Mouse (Mus musculus) hindbrain, embryonic 15.5 days (tissue): ENCODE data around the gene Clec11a. TPM values are rescaled to one million over a fixed set of nuclear protein-coding genes. Genes with fewer than 3 reads are reported as not detected.

Experiments
- ATAC-seq: fragments of 200-750 bp; cut with Nextera tagmentation; 2 replicates; pipeline ENCODE4 v1.8.0; 2017; ENCODE audit warnings: low read depth, moderate number of reproducible peaks, moderate TSS enrichment; ENCODE audit not compliant: low FRiP score
- H3K27ac ChIP-seq: fragments of 300-500 bp; sonication (generic); replicated peaks from 2 replicates; pipeline ENCODE4 v1.5.1; 2015; ENCODE audit warnings: mild to moderate bottlenecking, inconsistent platforms
- H3K27me3 ChIP-seq: fragments of 300-500 bp; sonication (generic); 2 replicates; pipeline ENCODE4 v1.6.1; 2015; ENCODE audit warnings: control low read depth, inconsistent platforms
- H3K36me3 ChIP-seq: fragments of 300-500 bp; sonication (generic); 2 replicates; pipeline ENCODE4 v1.6.1; 2015; ENCODE audit warnings: control low read depth, inconsistent platforms
- H3K4me1 ChIP-seq: fragments of 300-500 bp; sonication (generic); replicated peaks from 2 replicates; pipeline ENCODE4 v1.6.1; 2015; ENCODE audit warnings: control low read depth, inconsistent platforms
- H3K4me2 ChIP-seq: fragments of 300-500 bp; sonication (generic); 2 replicates; pipeline ENCODE4 v1.6.1; 2015; ENCODE audit warnings: moderate library complexity, mild to moderate bottlenecking, inconsistent platforms
- H3K4me3 ChIP-seq: fragments of 300-500 bp; sonication (generic); 2 replicates; pipeline ENCODE4 v1.5.1; 2015; ENCODE audit warnings: mild to moderate bottlenecking, inconsistent platforms
- H3K9ac ChIP-seq: fragments of 300-500 bp; sonication (generic); 2 replicates; pipeline ENCODE4 v1.6.1; 2015; ENCODE audit warnings: inconsistent platforms
- H3K9me3 ChIP-seq: fragments of 300-500 bp; sonication (generic); 2 replicates; pipeline ENCODE4 v1.6.1; 2016; ENCODE audit warnings: control low read depth, inconsistent platforms
- WGBS: fragments of 180-500 bp; shearing (Covaris S2); methylation state at CpG from one replicate; pipeline ENCODE4 v1.1.7; 2015; 5-methylcytosine and 5-hydroxymethylcytosine counted together
- polyA plus RNA-seq: library from polyadenylated mRNA; unstranded; fragments of >200 nt; fragmentation: Nextera tagmentation; extraction: Ambion mirVana; gene quantifications from 2 replicates; pipeline ENCODE4 v1.2.1, GENCODE M21; 2015

Clec11a gene
- polyA plus RNA-seq, 1 experiment from 2014 or later: 3.0 TPM

DNA sequence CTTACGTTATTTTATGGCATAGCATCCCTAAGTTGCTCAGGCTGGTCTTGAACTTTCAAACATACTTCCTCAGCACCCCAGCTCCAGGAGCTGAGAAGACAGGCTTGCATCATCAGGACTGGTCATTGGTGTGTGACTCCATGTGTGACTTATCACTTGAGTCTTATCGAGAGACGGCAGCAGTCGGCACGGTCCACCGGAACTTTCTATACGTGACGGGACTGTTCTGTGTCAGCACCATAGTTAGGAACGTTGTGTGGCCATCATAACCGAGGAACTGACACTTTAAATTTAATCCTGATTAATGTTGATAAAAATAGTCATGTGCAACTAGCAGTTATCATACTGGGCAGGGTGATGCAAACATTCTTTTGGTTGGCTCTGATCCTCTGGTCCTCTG is 34.4 kb upstream of the Clec11a start:
- WGBS: 89% methylated on average over 10 of the region's 10 CpGs
- no peak for ATAC-seq
- H3K36me3 ChIP-seq: peaks cover 28% of the 10 kb centered on the region
- H3K9ac ChIP-seq: no peak overlapping the region
- no peaks in the 10 kb centered on the region for H3K9me3 ChIP-seq
- no peak overlapping the region for H3K4me3 ChIP-seq
- peaks cover 31% of the 10 kb centered on the region for H3K4me1 ChIP-seq
- no peak overlapping the region for H3K4me2 ChIP-seq
- H3K27ac ChIP-seq: no peak overlapping the region
- H3K27me3 ChIP-seq: no peaks in the 10 kb centered on the region

DNA sequence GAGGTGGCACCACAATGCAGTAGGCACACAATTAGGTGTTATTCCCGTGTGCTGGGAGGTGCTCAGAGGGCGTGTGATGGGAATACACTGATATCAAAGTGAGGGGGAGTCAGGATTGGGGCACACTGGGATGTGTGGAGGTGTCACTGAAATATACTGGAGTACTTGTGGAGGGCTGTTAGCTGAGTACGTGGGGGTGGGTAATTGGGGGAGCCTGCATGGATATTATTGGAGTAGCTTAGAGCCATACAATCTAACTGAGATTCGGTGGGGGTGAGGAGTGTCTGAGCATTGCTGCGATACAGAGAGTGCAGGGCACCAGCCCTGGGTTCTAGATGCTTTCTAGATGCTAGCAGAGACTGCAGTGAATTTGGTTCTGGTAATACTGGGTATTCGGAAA is 33.5 kb upstream of the Clec11a start:
- no peaks in the 10 kb centered on the region for H3K9me3 ChIP-seq
- WGBS: 74% methylated on average over 6 of the region's 6 CpGs
- no peak for ATAC-seq
- no peak overlapping the region for H3K27ac ChIP-seq
- H3K36me3 ChIP-seq: peaks cover 20% of the 10 kb centered on the region
- no peaks in the 10 kb centered on the region for H3K27me3 ChIP-seq
- H3K4me3 ChIP-seq: no peak overlapping the region
- H3K9ac ChIP-seq: no peak overlapping the region
- no peak overlapping the region for H3K4me2 ChIP-seq
- peaks cover 34% of the 10 kb centered on the region for H3K4me1 ChIP-seq

DNA sequence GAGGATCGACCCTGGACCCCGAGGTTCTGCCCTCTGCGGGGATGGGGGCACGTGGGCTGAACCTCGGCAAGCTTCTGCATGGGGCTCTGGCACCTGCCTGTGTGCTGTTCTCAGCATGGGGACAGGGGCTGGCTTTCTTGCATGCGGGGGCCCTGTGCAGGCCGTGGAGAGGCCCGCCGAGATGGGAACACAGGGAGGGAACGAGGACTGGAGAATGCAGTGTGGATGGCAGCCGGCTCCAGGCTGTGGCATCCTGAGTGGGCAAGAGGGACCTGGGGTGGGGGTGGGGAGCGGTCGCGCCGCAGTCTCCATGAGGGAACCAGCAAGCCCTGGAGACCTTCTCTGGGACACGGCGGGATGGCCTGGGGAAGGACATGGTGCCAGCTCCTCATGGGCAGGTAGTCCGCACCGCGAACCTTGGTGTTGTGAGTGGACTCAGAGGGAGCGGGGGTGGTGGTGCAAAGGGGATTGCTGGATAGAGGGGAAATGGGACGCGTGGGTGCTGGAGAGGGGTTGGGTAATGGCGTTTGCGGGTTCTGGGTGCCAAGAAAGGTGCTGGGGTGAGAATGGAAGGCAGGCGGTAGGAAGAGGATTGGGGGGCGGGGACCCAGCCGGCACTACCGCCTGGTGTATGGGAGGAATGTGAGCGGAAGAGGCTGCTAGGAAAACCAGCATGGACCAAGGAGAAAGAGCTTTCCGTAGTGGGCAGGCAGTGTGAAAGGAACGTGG is 30.6 kb upstream of the Clec11a start:
- Histone ChIP-seq H3K9ac (peak overlapping the region; percentile 83), H3K4me1 (peaks cover 39% of the 10 kb centered on the region), H3K27me3 (no peaks in the 10 kb centered on the region), H3K9me3 (no peaks in the 10 kb centered on the region), H3K27ac (peak overlapping the region; percentile 96), H3K4me2 (peak overlapping the region; percentile 74), H3K4me3 (peak overlapping the region; percentile 72), H3K36me3 (peaks cover 11% of the 10 kb centered on the region; the same call in 1 of the 2 replicates)
- WGBS: 3% methylated on average over 32 of the region's 32 CpGs
- ATAC-seq: peak; percentile 15

DNA sequence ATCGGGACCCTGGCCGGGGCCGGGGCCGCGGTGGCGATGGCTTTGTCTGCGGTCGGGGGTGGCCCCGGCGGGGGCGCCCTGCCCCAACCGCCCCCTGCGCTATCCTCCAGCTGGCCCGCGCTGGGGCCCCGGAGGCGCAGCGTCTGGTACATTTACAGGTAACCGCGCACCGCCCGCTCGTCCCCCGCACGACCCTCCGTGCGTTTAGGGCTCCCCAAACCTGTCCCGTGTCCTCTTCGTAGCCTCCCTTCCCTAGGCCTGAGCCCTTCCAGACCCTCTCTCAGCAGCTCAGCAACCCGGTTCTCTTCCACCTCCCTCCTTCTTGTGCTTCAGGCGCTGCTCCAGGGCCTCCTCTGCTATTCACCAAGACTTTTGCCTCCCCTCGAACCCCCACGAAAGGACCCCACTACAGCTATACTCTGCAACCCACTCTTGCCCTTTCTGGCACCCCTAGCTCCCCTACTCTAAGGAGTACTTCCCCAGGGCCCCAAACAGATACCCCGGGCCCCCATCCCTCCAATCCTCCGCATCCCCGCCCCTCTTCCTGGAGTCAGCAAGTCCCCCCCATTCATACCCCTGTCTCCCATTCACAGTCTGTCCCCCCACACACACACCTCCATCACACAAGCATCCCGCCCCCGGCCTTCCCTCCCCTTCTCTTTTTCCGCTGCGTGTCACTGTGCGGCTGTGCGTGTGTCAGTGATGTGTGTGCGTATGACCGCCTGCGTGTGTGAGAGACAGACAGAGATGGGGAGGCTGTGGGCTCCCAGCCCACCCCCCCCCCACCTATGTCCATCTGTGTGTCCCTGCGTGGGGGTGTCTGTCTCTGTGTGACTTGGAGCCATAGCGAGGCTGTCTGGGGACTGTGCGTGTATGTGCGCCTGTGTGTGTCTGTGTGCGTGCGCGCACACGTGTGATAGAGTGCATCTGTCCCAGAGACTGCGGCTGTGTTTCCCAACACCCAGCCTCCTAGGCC is 29.6 kb upstream of the Clec11a start:
- 2% methylated on average over 43 of the region's 54 CpGs for WGBS
- no peaks in the 10 kb centered on the region for H3K27me3 ChIP-seq

GRCm38 (mm10) chr7:44335031-44335878 is 28.6 kb upstream of the Clec11a start:
- peak; percentile 80 for ATAC-seq
- Histone ChIP-seq H3K36me3 (peaks cover 17% of the 10 kb centered on the region), H3K27me3 (no peaks in the 10 kb centered on the region), H3K9me3 (no peaks in the 10 kb centered on the region), H3K4me1 (peaks cover 39% of the 10 kb centered on the region), H3K4me2 (peak overlapping the region; percentile 74), H3K4me3 (peak overlapping the region; percentile 72), H3K9ac (peak overlapping the region; percentile 83), H3K27ac (peak overlapping the region; percentile 96)
- whole genome bisulfite sequencing: 6% methylated on average over 22 of the region's 40 CpGs

More for the DNA sequence above, 29.6 kb upstream of the Clec11a start:
- no peaks in the 10 kb centered on the region for H3K9me3 ChIP-seq
- ATAC-seq: peak; percentile 80
- peak overlapping the region; percentile 74 for H3K4me2 ChIP-seq
- H3K4me1 ChIP-seq: peaks cover 39% of the 10 kb centered on the region
- peaks cover 14% of the 10 kb centered on the region for H3K36me3 ChIP-seq
- peak overlapping the region; percentile 72 for H3K4me3 ChIP-seq
- H3K9ac ChIP-seq: peak overlapping the region; percentile 83
- H3K27ac ChIP-seq: peak overlapping the region; percentile 96

DNA sequence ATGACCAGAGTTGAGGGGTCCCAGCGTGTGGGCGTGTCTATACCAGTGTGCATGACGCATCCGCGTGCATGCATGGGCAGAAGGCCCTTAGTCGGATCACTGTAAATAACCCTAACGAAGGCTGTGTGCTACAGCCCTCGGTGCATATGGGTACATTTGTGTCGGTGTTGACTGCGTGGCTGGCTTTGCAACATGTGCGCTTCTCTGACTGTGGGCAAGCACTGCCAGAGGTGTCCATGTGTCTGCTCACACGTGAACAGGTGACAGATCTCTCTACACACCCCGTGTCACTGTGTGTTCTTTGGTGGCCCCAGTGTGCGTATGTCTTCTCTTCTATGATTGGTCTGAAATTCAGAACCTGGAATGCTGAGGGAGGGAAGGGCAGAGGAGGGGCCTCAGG is 27.4 kb upstream of the Clec11a start:
- 71% methylated on average over 14 of the region's 14 CpGs for WGBS
- Histone ChIP-seq H3K27me3 (no peaks in the 10 kb centered on the region), H3K27ac (no peak overlapping the region), H3K9me3 (no peaks in the 10 kb centered on the region), H3K4me2 (no peak overlapping the region), H3K9ac (no peak overlapping the region), H3K4me1 (peaks cover 38% of the 10 kb centered on the region), H3K36me3 (peaks cover 26% of the 10 kb centered on the region), H3K4me3 (no peak overlapping the region)
- no peak for ATAC-seq

DNA sequence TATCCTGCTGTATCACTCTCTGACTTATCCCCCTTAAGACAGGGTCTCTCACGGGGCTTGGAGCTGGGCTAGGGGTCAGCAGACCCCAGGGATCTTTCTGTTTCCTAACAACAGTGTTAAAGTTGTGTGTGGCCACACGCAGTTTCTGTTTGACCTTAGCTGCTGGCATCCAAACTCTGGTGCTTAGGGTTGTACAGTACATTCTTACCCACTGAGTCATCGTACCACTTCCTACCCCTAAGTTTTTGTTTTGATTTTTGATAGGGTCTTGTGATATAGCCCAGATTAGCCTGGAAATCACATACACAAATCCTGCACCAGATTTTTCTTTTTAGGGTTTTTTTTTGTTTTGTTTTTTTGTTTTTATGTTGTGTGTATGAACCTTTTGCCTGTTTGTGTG is 25.6 kb upstream of the Clec11a start:
- 78% methylated on average over 3 of the region's 3 CpGs for WGBS
- no peak overlapping the region for H3K9ac ChIP-seq

DNA sequence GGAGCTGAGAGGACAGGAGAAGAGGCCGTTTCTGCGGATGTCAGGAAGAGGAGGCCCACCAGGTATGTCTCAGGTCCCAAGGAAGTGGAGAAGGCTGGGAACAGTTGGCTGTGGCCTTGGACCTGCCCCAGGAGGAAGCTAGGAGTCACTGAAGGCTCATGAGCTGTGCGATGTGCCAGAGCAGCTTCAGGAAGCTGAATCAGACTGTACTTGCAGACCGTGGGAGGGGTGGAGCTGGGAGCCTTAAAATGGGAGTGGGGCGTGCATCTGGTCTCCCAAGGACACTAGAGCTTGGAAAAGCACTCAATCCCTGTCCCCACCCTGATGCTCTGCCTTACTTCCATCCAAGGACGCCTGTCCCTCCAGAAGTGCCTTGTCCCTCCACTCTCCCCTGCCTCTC is 19.9 kb upstream of the Clec11a start:
- H3K36me3 ChIP-seq: peaks cover 66% of the 10 kb centered on the region
- H3K4me3 ChIP-seq: no peak overlapping the region
- H3K9ac ChIP-seq: no peak overlapping the region
- H3K27ac ChIP-seq: no peak overlapping the region
- H3K27me3 ChIP-seq: no peaks in the 10 kb centered on the region
- H3K4me1 ChIP-seq: no peaks in the 10 kb centered on the region
- no peaks in the 10 kb centered on the region for H3K9me3 ChIP-seq
- 71% methylated on average over 6 of the region's 6 CpGs for WGBS
- ATAC-seq: no peak
- H3K4me2 ChIP-seq: no peak overlapping the region

More for the DNA sequence above, 25.6 kb upstream of the Clec11a start:
- Histone ChIP-seq H3K4me2 (no peak overlapping the region), H3K36me3 (peaks cover 32% of the 10 kb centered on the region), H3K27me3 (no peaks in the 10 kb centered on the region), H3K27ac (no peak overlapping the region), H3K4me3 (no peak overlapping the region), H3K4me1 (peaks cover 20% of the 10 kb centered on the region), H3K9me3 (no peaks in the 10 kb centered on the region)
- no peak for ATAC-seq

GRCm38 (mm10) chr7:44322290-44322689 is 15.6 kb upstream of the Clec11a start:
- H3K4me2 ChIP-seq: no peak overlapping the region
- H3K27ac ChIP-seq: no peak overlapping the region
- peaks cover 78% of the 10 kb centered on the region for H3K36me3 ChIP-seq
- no peaks in the 10 kb centered on the region for H3K27me3 ChIP-seq
- no peak overlapping the region for H3K9ac ChIP-seq
- no peak for ATAC-seq
- no peaks in the 10 kb centered on the region for H3K4me1 ChIP-seq
- H3K9me3 ChIP-seq: no peaks in the 10 kb centered on the region
- 83% methylated on average over 1 of the region's 1 CpGs for WGBS
- H3K4me3 ChIP-seq: no peak overlapping the region

DNA sequence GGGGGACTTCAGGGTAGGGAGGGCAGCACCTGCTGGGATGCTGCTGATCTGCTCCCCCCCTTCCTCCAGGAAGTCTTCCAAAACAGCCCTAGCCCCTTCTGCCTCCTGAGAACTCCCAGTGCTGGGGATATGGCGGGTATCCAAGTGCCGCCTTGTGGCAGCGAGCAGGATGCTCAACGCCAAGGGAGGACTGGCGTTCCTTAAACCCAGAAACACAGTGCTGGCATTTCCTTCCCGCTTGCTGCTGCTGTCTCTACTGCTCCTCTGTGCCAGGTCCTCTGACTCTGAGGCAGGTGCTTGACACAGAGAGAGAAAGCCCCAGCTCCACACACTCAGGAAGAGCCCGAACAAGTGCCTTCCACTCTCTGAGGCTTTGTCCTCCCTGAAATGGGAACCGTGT is 14.2 kb upstream of the Clec11a start:
- Histone ChIP-seq H3K27me3 (no peaks in the 10 kb centered on the region), H3K4me1 (no peaks in the 10 kb centered on the region), H3K4me3 (no peak overlapping the region), H3K9me3 (no peaks in the 10 kb centered on the region), H3K27ac (no peak overlapping the region), H3K9ac (no peak overlapping the region), H3K36me3 (peaks cover 76% of the 10 kb centered on the region), H3K4me2 (no peak overlapping the region)
- ATAC-seq: no peak
- WGBS: 40% methylated on average over 8 of the region's 8 CpGs

GRCm38 (mm10) chr7:44317913-44318312 is 11.2 kb upstream of the Clec11a start:
- no peaks in the 10 kb centered on the region for H3K4me1 ChIP-seq
- no peak overlapping the region for H3K4me2 ChIP-seq
- H3K27ac ChIP-seq: no peak overlapping the region
- H3K9me3 ChIP-seq: no peaks in the 10 kb centered on the region
- no peaks in the 10 kb centered on the region for H3K27me3 ChIP-seq
- peaks cover 75% of the 10 kb centered on the region for H3K36me3 ChIP-seq
- no peak overlapping the region for H3K9ac ChIP-seq
- no peak for ATAC-seq
- WGBS: 22% methylated on average over 4 of the region's 4 CpGs
- no peak overlapping the region for H3K4me3 ChIP-seq
